Mouse (Mus musculus) layer of hippocampus, adult 9-10 months (tissue): ENCODE measurements around the gene Nosip.
"Not testable (repeated sequence)": the region's sequence is repeated elsewhere in the genome, so short reads cannot be mapped to it uniquely, and the experiment has no call there.

Experiments
- DNase-seq: peaks from one replicate; pipeline ENCODE4 v3.0.0; 2022; ENCODE audit warnings: low spot score

Gene Nosip

GRCm38 (mm10) chr7:45112529-45112928, 50.3 kb downstream of the Nosip start:
- no peak for DNase-seq

GRCm38 (mm10) chr7:45113476-45113875, 51.2 kb downstream of the Nosip start:
- DNase-seq: no peak

GRCm38 (mm10) chr7:45117566-45117965, 55.3 kb downstream of the Nosip start:
- no peak for DNase-seq

- no peak for DNase-seq
These were observed 56.1 kb downstream of the Nosip start for GRCm38 (mm10) chr7:45118336-45118735.

DNA sequence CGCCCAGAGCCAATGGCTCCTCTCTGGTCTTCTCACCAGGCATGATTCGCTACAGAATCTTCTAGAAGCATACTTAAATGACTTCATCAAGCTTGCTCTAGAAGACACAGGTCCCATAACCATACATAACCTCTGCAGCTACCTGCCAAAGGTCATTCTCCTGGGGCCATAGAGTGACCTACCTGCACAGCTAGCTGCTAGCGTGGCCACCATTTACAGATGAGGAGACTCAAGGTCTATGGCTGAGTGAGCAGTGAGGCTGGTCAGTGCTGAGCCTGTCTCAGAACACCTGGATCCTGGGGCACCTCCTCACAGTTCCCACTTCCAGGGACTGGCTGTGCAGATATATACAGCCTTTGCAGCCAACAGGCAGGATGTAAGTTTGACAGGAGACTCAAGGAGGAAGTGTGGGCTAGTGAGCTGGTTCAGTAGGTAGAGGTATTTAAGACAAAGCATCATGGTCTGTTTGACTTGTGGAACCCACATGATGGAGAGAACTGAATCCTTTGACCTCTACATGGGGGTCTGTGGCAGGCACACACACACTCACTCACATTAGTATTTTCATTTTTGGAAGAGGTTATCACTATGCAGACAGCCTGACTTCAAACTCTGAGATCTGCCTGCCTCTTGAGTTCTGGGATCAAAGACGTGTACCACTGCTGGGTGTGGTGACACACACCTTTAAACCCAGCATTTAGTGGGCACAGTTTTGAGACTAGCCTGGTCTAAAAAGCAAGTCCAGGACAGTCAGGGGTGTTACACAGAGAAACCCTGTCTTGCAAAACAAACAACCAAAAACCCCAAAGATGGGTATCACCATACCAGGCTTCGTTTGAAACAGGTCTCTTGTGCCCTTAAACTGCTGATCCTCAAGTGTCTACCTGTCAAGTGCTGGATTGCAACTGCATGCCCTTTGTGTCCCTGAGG, 57.8 kb downstream of the Nosip start:
- no peak for DNase-seq

DNA sequence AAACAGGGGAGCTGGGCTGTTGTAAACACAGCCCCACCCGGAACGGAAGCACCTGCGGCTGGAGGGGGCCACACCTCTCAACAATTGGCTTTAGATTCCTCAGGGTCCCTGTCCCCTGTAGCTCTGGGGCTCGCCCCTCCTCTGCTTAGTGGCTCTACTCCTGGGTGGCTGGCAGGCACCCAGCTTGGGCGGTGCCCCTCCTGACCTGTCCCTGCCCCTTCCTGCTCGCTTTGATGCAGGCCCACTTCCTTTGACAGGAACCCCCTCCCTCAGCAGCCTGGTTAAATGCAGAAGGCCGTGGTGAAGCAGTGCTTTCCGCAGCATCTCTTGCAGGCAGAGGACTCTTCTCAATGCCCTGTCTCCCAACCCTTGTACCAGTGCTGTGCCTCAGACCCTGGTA, 59.2 kb downstream of the Nosip start:
- DNase-seq: no peak

DNA sequence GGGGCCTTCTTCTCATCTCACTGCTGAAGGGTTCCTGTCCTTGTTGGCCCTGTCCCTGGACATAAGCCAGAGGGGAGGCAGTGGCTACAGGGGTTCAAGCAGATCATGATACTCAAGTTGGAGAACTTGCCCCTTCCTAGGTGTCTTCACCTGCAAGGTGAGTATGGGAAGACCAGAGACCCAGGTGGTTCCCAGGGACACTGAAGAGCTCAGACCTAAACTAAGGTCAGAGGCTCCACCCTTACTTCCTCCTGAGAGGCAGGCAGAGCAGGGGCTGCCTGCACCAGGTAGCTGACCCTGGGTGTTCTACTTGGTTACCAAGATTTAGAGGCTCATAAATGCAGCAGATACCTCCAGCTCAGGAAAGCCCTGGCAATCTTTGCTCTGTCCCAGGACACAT, 59.7 kb downstream of the Nosip start:
- DNase-seq: no peak

DNA sequence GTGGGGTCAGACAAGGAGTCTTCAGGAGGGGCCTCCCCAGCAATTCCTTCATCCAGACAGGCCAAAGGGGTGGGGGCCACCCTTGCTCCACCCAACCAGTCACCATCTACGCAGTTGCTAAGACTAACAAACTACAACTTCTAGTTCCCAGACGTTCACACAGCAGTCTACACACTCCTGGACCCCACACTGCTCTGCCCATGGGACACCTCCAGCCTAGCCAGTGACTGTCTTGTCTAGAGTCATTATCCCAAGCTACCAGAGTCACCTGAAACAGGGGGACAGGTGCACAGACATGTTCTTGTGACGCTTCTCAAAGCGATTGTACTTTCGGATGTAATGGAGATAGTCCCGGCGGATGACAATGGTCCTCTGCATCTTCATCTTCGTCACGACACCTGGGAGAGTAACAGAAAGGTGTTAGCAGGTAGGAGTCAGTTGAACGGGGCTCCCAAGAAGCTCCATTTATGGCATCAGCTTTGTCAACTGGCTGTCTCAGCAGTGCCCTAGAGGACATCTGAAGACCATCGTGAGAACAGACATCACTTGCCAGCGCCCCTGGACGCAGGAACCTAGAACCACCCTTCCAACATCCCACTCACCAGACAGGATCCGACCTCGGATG, 60.4 kb downstream of the Nosip start:
- DNase-seq: no peak

- no peak for DNase-seq
These were observed 60.9 kb downstream of the Nosip start for GRCm38 (mm10) chr7:45123186-45123570.

- peak; percentile 95 for DNase-seq
These were observed 62.3 kb downstream of the Nosip start, which contains the start of gene Rps11 for GRCm38 (mm10) chr7:45124224-45125143. TSS of gene Rps11 (minus strand) at chr7:45124439.

- no peak for DNase-seq
These were observed 62.9 kb downstream of the Nosip start for GRCm38 (mm10) chr7:45125144-45125600.

DNA sequence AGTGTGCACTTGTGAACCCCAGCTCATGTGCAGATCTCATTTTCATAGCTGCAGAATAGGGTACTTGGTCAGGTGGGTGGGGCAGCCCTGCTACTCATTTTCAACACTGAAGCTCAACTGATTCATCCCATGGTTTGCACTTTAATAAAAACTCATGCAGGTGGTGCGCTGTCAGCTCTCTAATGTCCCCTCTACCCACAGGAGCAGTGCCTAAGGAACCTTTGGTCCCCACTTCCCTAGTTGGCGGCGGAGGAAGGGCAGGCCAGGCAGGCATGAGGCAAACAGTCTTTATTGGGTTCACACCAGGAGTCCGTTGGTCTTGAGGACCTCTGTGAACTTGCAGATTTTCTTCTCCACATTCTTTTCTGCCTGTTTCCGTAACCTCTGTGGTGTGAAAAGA, 63.4 kb downstream of the Nosip start:
- not testable (repeated sequence) for DNase-seq

DNA sequence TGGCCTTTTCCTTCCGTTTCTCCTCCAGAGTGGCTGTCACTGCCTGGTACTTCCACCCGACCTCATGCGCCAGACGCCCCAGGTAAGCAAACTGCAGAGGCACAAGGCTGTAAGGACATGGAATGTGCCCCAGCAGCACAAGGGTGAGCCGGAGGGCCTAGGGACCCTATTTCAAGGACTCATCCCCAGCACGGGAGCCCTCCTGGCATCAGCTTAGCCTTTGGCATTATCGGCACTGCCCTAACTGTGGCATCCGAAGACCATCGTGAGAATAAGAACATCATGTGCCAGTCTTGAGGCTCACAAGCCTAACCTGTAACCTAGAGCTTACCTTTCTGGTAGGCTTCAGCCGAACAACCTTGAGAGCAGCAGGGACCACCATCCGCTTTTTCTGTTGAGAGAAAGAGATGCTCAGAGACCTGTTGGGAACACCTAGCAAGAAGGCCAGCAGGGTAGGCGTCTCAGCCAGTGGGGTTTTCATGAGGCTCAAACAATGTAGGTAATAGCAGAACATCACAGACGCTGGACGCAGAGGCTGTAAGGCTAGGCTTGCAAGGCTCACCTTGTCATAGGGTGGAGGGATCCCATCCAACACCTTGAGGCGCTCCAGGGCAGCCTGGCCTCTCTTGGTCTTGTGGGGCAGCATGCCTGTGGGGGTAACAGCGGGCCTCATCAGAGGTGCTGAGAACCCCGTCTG, 64.1 kb downstream of the Nosip start:
- no peak for DNase-seq

DNA sequence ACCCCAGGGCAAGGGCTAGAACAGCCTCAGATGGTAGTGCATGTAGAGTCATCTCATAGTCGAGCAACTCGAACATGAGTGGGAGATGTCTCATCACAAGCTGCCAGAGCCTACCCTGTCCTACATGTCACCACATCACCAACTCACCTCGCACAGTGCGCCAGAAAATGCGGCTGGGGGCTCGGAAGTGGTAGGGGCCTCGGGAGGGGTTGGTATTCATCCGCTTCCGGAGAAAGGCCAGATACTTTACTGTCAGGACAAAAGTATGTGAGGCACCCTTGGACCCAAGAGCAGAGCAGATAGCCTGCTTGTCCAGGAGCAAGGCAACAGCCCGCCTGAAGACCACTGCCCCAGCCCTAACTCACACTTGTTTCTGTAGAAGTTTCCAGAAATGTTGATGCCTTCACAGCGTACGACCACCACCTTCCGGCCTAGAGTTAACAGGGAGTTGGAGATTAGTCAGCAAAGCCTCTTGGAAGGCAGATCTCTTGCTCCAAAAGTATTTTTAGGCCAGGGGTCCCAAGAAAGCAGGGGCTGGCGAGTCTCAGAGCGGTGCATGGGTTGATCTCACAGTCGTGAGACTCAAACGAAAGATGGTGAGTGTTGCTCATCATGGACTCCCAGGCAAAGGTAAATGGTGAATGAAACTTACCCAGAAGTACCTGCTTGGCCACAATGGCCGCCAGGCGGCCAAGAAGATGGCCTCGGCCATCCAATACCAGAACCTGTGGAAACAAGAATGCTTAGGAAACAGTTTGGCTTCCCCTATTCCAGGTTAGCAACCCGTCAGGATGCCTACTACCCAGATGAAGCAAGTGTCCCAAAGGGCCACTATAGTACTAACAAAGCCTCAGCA, 64.8 kb downstream of the Nosip start:
- DNase-seq: no peak
